Mouse (Mus musculus): ENCODE measurements around the gene Cd70.

DNA sequence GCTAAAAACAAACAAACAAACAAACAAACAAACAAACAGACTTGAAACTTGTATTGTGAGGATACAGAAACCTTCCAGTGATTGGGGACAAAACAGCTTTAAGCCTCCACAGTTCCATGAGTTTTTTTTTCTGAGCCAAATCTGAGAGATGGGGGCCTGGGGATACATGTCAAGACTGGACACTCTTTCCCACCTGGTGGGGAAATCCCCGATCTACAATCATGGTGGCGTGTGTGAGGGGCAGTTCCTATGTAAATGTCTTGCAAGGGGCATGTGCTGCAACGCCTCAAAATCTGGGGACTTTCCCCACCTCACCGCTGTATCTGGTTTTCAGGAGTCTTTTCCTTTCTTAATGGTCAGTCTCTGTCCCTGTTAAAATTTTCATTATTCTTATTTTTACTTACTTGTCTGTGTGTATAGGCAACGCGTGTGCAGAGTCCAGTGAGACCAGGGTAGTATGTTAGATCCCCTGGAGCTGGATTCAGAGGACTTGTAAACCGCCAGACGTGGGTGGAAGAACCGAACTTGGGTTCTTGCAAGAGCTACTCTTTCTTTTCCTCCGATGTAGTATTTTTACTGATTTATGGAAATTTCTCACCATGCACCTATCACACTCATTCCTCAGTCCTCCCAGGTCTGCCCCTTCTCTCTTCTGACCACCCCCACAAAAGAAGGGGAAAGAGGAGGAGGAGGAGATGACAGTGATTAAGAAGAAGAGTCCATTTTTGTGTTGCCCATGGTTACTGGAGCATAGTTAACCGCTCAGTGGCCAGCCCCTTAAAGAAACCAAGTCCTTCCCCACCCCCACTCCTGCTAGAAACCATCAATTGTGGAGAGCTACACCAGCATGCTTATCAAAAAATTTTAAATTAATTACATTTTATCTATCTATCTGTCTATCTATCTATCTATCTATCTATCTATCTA, 26.1 kb downstream of the Cd70 start:
- TF ChIP-seq POLR2A (IDR thresholded peaks at IDR 0.05; ENCODE audit: borderline replicate concordance, extremely low read depth, low read depth, low read length) (no peak), CTCF (IDR thresholded peaks at IDR 0.05; ENCODE audit: insufficient read depth, low read length) (no peak)

Measured in lung, adult 2 months (tissue).